Mouse (Mus musculus) lung, postnatal 14 days (tissue): ENCODE data around the gene Rnf145.

Experiments used
- DNase-seq: peaks from one replicate; pipeline ENCODE4 v3.0.0; 2021

Rnf145 gene

GRCm38 (mm10) chr11:44538101-44538500 is 19.3 kb downstream of the Rnf145 start:
- no peak for DNase-seq

- DNase-seq = no peak
Measured at GRCm38 (mm10) chr11:44538501-44539290, 19.9 kb downstream of the Rnf145 start.

GRCm38 (mm10) chr11:44539291-44539930 is 20.6 kb downstream of the Rnf145 start:
- no peak for DNase-seq

- DNase-seq = no peak
Measured at GRCm38 (mm10) chr11:44540243-44540642, 21.5 kb downstream of the Rnf145 start.

GRCm38 (mm10) chr11:44541280-44541679 is 22.5 kb downstream of the Rnf145 start:
- no peak for DNase-seq

GRCm38 (mm10) chr11:44541813-44542212 is 23.0 kb downstream of the Rnf145 start:
- DNase-seq = no peak

- DNase-seq = no peak
Measured at GRCm38 (mm10) chr11:44543593-44543992, 24.8 kb downstream of the Rnf145 start.

- no peak for DNase-seq
Measured at GRCm38 (mm10) chr11:44543996-44544395, 25.2 kb downstream of the Rnf145 start.

- DNase-seq = no peak
Measured at GRCm38 (mm10) chr11:44545181-44545580, 26.4 kb downstream of the Rnf145 start.

GRCm38 (mm10) chr11:44546250-44546649 is 27.5 kb downstream of the Rnf145 start:
- no peak for DNase-seq

GRCm38 (mm10) chr11:44547651-44548196 is 29.0 kb downstream of the Rnf145 start:
- no peak for DNase-seq

GRCm38 (mm10) chr11:44548816-44549215 is 30.1 kb downstream of the Rnf145 start:
- no peak for DNase-seq

GRCm38 (mm10) chr11:44549511-44550278 is 30.9 kb downstream of the Rnf145 start:
- no peak for DNase-seq

- no peak for DNase-seq
Measured at GRCm38 (mm10) chr11:44550996-44551395, 32.2 kb downstream of the Rnf145 start.

GRCm38 (mm10) chr11:44554339-44554738 is 35.6 kb downstream of the Rnf145 start:
- no peak for DNase-seq

- DNase-seq = no peak
Measured at GRCm38 (mm10) chr11:44558521-44558920, 39.8 kb downstream of the Rnf145 start.

- DNase-seq = no peak
Measured at GRCm38 (mm10) chr11:44559466-44559865, 40.7 kb downstream of the Rnf145 start.

GRCm38 (mm10) chr11:44560396-44560795 is 41.6 kb downstream of the Rnf145 start:
- no peak for DNase-seq

- DNase-seq = no peak
Measured at GRCm38 (mm10) chr11:44561476-44562015, 42.8 kb downstream of the Rnf145 start.

- no peak for DNase-seq
Measured at GRCm38 (mm10) chr11:44562389-44563135, 43.8 kb downstream of the Rnf145 start.

- no peak for DNase-seq
Measured at GRCm38 (mm10) chr11:44564245-44564864, 45.6 kb downstream of the Rnf145 start.

- DNase-seq = no peak
Measured at GRCm38 (mm10) chr11:44564940-44565339, 46.2 kb downstream of the Rnf145 start.
